Mouse (Mus musculus): ENCODE measurements around the gene Plaur.
"Not testable (repeated sequence)": the region's sequence is repeated elsewhere in the genome, so short reads cannot be mapped to it uniquely, and the experiment has no call there.

Gene Plaur

GRCm38 (mm10) chr7:24506838-24507725 lies 44.8 kb downstream of the Plaur start, which contains the start of gene Zfp428:
Gene Zfp428, plus strand, starts transcription at chr7:24507006.
- DNase-seq (ENCODE audit: low read depth, low spot score) = peak; percentile 95

GRCm38 (mm10) chr7:24507726-24508114 lies 45.4 kb downstream of the Plaur start:
- peak; percentile 40 for DNase-seq (ENCODE audit: low read depth, low spot score)

DNA sequence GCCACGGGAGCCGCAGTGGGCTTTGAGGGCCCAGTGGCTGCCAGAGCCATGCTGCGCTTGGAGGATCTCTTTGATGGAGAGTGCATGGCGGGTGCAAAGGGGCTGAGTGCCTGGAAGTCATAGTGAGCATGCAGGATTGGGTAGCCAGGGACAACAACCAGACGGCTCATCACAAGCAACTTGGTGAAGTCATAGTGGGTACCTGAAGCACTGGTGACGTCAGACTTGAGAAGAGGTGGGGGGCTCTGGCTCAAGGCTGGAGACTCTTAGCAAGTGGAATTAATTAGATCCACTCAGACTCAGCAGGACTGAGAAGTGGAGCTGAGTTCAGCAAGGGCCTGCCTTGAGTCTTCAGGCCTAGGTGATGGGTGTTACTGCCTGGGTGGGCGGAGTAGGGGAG lies 50.1 kb downstream of the Plaur start, which contains the start of gene AC161166.1:
TSS of gene AC161166.1 (minus strand) at position 101 of the 400 bp plus-strand sequence.
- DNase-seq (ENCODE audit: low read depth, low spot score) = no peak

DNA sequence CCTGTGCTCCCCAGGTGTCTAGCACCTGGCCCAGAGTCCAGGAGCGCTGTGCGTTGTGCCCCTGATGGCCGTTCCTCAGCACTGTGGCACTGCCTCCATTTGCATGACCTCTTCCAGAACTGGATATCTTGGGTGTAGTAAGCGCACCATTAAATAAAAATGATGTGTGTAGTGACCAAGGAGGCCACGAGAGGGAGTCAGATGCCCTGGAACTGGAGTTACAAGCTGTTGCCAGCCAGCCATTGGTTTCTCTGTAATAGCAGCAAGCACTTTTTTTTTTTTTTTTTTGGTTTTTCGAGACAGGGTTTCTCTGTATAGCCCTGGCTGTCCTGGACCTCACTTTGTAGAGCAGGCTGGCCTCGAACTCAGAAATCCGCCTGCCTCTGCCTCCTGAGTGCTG lies 54.0 kb downstream of the Plaur start:
- peak; percentile 66 for DNase-seq (ENCODE audit: low read depth, low spot score)

GRCm38 (mm10) chr7:24517077-24517476 lies 54.8 kb downstream of the Plaur start:
- DNase-seq (ENCODE audit: low read depth, low spot score) = no peak

GRCm38 (mm10) chr7:24517654-24518053 lies 55.4 kb downstream of the Plaur start:
- peak; percentile 86 for DNase-seq (ENCODE audit: low read depth, low spot score)

- no peak for DNase-seq (ENCODE audit: low read depth, low spot score)
These were observed 56.8 kb downstream of the Plaur start for GRCm38 (mm10) chr7:24519130-24519529.

DNA sequence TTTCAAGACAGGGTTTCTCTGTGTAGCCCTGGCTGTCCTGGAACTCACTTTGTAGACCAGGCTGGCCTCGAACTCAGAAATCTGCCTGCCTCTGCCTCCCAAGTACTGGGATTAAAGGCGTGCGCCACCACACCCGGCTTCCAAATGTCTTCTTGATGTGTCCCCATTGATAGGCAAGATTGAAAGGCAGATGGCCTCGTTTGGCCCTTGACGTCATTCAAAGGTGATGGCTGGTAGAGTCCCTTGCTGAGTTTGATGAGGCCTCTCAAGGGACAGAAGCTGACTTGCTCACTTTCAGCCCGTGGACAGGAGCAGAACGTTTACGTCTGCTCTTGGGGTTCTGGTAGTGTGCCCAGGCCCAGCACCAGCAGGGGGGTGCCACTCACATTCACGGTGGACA lies 57.8 kb downstream of the Plaur start:
- not testable (repeated sequence) for DNase-seq (ENCODE audit: low read depth, low spot score)

DNA sequence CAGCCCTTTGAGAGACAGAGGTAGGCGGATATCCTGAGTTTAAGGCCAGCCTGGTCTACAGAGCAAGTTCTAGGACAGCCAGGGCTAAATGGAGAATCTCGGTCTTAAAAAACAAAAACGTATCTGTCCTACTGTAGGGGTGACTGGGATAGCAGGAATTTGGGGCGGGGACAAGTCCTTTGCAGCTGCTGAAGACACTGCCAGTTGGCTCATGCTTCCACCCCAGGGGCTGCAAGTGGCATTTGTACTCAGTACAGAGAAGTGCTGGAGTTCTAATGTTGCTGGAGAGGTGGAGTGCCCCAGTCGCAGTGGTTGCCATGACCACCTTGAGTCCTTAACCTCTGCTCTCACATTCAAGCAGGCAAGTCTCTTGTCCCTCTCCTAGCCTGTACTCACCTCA lies 60.5 kb downstream of the Plaur start:
- no peak for DNase-seq (ENCODE audit: low read depth, low spot score)

DNA sequence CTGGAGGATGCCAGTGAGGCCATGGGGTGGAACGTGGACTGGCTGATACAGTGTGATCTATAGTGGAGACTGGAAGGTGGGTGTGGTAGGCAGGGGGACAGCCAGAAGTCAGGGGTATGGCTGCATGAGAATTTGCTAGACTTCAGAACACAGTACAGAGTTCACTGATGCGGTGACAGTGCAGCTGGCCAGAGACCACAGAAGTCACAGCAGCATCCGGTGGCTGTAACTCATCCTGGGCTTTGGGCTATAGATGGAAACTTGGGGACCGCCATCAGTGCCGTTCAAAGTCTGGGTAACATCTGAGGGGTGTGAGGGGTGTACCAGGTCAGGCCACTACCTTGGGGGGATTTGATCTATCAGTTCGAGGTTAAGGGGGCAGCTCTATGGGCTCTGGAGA lies 61.4 kb downstream of the Plaur start:
- no peak for DNase-seq (ENCODE audit: low read depth, low spot score)

GRCm38 (mm10) chr7:24524978-24525377 lies 62.7 kb downstream of the Plaur start:
- DNase-seq (ENCODE audit: low read depth, low spot score) = no peak
